Mouse (Mus musculus): ENCODE measurements around the gene Fndc1.

DNA sequence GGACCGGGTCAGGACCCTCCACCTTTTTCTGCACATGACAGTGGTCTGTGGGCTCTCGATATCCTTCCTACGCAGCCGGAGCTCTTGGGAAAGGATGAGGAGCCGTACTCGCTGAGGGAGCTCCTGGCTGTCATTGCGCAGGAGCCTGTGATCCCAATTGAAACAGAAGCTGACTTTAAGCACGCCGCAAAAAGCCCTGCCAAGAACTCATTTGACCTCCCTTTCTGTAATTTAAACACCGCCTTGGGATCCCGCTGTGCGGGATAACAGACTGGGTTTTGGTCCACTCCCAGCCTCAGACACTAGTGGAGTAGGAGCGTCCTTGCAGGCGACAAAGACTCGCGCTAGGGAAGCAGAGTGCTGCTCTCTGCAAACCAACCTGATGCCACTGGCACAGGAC is 484 bp upstream of the Fndc1 start:
- no peak for TF ChIP-seq GATA1 (IDR thresholded peaks at IDR 0.05; ENCODE audit: borderline replicate concordance, low read length)
- no peak for TF ChIP-seq FLI1 (IDR thresholded peaks at IDR 0.05; ENCODE audit: low read length)

All from megakaryocyte, embryonic 14.5 days (primary cell).